ENCODE assay signal across 8 mouse cellular contexts in the genomic region with DNA sequence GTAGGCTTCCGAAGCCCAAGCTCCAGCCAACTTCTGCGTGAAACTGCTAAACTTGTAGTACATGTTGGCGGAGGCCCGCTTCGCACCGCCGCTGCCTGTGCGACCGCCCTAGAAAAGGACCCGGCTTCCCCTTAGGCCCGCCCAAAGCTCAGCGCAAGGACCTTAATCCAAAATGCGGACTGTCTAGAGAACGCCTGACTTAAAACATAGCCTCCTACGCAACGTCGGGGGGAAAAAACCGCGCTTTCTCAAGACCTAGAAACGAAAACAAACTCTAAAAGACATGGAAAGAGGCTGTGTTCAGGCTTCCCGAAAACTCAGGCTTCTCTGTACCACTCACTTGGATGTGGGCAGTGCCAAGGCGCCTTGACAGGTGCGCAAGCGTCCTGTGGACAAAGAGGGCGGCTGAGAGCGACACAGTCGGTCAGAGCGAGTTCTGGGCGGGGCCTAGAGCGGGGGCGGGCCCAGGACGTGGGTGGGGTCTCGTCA. TPM values are rescaled to one million over a fixed set of nuclear protein-coding genes. Genes with fewer than 3 reads are reported as not detected.
DNase-seq lines count a peak whose midpoint lies in the region; ATAC-seq lines count a peak whose summit lies in the region.

No protein-coding gene starts in this region.

- peaks cover 28% of the 10 kb centered on the region for H3K4me1 ChIP-seq in hindbrain, embryonic 15.5 days (replicated peaks)

- H3K4me2 ChIP-seq in hindbrain, embryonic 15.5 days = peak overlapping the region; percentile 84

- under 1% methylated on average over 33 of the region's 33 CpGs for WGBS in hindbrain, embryonic 15.5 days

- H3K4me3 ChIP-seq in hindbrain, embryonic 15.5 days = peak overlapping the region; percentile 65

- H3K9ac ChIP-seq in hindbrain, embryonic 15.5 days = peak overlapping the region; percentile 83

- no peaks in the 10 kb centered on the region for H3K9me3 ChIP-seq in hindbrain, embryonic 15.5 days

- DNase-seq in T-cell, adult 2 months (ENCODE audit: low spot score) = peak; percentile 91
- DNase-seq in cerebellum, postnatal 36 days = peak; percentile 90
- DNase-seq in frontal cortex, postnatal 36 days (ENCODE audit: low spot score in 2 of 2) = peak; percentile 87 to 93
- peak; percentile 84 for DNase-seq in left cerebral cortex, adult 11 months (ENCODE audit: low spot score)
- DNase-seq in lung, postnatal 4 days = peak; percentile 93
- DNase-seq in retina, postnatal 7 days (ENCODE audit: low read depth, low spot score) = peak; percentile 90
- DNase-seq in urinary bladder, adult 2 months (ENCODE audit: low spot score) = peak; percentile 72

- H3K36me3 ChIP-seq in hindbrain, embryonic 15.5 days = no peaks in the 10 kb centered on the region

- H3K27me3 ChIP-seq in hindbrain, embryonic 15.5 days = no peaks in the 10 kb centered on the region

- peak; percentile 99 for ATAC-seq in hindbrain, embryonic 15.5 days (ENCODE audit: low FRiP score, low read depth)

- H3K27ac ChIP-seq in hindbrain, embryonic 15.5 days (replicated peaks) = peak overlapping the region; percentile 91

RNA-seq across cellular contexts. Expression of a gene that starts 2.9 kb away (rescaled TPM):
- polyA plus RNA-seq in hindbrain, embryonic 15.5 days (2015; fragmentation: Nextera tagmentation; extraction: Ambion mirVana) = 183 and 196 TPM in 2 replicates
- polyA plus RNA-seq in urinary bladder, adult 2 months (2012; rRNA removed) = 335 and 362 TPM in 2 replicates

Comparison
In these comparisons a context has a peak if more than half of its experiments do, and no peak if none do; other contexts are left out.
1. Peak in every context shown above with its lines: DNase-seq, ATAC-seq, H3K4me3 ChIP-seq and H3K27ac ChIP-seq.